Mouse (Mus musculus) layer of hippocampus, postnatal 14 days (tissue): Measurements from ENCODE around the gene Selenon. TPM values are rescaled to one million over a fixed set of nuclear protein-coding genes. Genes with fewer than 3 reads are reported as not detected.
A peak's percentile ranks its signal among the peaks of the same experiment; 100 is the strongest.
"Not testable (repeated sequence)": the region's sequence is repeated elsewhere in the genome, so short reads cannot be mapped to it uniquely, and the experiment has no call there.

Experiments
- DNase-seq, 2 experiments: peaks; one replicate each; pipeline ENCODE4 v3.0.0; 2021 to 2022; ENCODE audit warnings: low spot score in 2 of 2, mixed read lengths in 1 of 2
- total RNA-seq, 2 experiments: library from RNA; stranded (reverse); gene quantifications; 2 replicates each; pipeline ENCODE4 v1.2.3; 2021

Gene Selenon
- total RNA-seq, 2 experiments from 2014 or later = 16.6 to 18.0 TPM

DNA sequence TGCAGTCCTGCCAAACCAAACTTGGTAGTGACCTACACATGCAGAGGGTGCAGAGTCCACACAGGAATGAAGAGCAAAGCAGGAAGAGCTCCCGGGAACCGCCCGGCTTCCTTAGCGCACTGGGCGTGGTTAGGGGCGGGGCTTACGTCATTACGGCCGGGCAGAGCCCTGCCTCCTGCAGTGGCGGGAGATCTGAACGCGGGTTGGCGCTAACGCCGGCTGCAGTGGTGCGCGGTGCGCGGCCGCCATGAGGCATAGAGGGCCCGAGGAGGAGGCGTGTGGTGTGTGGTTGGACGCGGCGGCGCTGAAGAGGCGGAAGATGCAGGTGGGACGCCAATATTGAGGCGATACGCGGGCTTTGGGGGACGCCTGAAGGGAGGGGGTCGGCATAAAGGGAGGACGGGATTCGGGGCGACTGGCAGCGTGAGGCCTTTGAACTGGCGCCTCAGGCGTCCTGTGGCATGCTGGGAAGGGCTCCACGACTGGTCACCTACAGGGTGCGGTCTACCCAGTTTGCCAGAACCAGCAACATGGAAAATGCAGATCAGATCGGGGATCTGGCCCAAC is 41.0 kb downstream of the Selenon start, which contains the start of gene Aunip:
Gene Aunip (plus strand): TSS at position 155 of the 567 bp plus-strand sequence.
- DNase-seq = peak; percentile 71 to 85

DNA sequence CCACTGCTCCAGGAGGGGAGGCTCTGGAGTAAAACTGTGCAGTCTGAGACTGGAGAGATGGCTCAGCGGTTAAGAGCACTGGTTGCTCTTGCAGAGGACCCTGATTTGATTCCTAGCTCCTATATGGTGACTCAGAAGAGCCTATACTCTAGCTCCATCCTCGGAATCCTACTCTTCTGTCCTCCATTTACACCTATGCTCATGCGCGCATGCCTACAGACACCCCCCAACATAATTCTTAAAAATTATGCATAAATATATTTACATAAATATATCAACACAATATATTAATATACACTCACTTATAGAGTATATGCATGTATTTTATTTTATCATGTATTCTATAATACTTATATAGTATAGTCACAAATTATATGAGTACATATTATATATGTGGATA is 41.6 kb downstream of the Selenon start:
- DNase-seq = no peak

DNA sequence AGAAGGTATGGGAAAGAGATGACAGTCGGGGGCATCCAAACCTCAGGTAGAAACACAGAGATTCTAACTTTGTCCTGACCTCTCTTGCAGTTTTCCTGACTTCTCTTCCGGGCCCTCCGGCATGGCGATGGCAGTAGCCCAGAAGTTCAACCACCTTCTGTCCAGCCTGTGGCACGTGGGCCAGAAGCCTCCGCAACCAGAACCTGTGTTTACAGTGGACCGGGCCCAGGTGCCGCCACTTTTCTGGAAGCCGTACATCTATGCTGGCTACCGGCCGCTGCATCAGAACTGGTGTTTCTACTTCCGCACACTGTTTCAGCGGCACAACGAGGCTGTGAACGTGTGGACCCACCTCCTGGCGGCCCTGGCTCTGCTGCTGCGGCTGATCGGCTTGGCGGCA is 45.3 kb downstream of the Selenon start:
- DNase-seq = no peak

DNA sequence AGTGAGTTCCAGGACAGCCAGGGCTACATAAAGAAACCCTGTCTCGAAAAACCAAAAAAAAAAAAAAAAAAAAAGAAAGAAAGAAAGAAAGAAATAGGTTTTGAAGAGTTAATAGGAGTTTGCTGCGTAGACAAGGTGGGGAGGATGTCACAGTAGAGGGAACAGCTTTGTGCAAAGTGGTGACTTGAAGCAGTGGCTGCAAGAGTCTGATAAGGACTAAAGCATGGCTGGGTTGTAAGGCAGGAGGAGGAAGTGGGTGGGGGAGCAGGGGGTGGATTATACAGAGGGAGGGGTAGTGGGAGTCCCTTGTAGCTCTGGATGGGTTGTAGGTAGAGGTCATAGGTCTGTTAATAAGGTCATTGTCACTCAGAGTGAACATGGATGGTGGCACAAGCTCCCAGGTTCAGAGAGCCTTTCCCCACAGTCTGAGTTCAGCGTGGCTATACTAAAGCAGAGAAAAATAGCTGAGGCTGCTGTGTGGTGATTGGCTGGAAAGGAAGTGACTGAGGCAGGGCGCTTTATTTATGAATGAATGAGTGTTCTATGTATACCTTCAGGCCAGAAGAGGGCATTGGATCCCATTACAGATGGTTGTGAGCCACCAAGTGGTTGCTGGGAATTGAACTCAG is 45.9 kb downstream of the Selenon start:
- DNase-seq = no peak

DNA sequence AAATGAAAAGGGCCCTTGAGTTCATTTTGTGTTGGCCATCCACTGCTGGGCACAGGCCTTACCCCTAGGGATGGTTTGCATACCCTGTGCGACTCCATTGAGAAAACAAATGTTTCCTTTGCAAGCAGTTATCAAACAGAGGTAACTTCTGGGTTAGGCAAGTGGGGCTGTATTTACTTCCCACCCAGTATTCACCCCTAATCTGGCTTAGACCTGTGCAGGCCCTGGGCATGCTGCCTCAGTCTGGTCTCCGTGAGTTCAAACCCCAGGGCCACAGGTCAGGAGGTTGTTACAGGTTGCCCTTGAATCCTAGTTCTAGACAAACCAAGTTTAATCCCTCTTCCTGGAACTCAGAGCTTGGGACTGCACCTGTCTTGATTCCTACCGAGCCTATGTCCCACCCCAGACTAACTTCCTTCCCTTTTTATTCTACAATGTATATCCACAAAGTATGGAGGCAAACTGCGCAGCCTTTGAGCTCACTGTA is 46.6 kb downstream of the Selenon start:
- no peak for DNase-seq

DNA sequence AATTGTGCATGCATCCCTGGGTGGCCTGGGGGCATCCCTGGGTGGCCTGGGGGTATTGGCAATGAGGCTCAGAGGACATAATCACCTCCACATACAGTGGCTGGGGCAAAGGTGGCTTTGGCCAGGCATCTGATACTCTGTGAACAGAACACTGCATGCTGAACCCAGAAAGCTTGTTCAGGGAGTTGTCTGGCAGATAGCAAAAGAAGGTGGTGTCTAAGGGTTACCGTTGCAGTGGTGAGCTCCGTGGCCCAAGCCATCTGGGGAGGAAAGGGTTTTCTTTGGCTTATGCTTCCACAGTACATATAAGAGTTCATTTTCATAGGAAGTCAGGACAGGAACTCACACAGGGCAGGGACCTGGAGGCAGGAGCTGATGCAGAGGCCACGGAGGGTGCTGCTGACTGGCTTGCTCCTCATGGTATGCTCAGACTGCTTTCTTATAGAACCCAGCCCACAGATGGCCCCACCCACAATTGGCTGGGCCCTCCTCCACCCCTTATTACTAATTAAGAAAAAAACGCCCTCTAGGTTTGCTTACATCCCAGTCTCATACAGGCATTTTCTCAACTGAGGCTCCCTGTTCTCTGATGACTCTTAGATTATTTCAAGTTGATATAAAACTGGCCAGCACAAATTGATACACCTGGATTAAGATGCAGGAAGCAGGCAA is 48.1 kb downstream of the Selenon start:
- DNase-seq = no peak

DNA sequence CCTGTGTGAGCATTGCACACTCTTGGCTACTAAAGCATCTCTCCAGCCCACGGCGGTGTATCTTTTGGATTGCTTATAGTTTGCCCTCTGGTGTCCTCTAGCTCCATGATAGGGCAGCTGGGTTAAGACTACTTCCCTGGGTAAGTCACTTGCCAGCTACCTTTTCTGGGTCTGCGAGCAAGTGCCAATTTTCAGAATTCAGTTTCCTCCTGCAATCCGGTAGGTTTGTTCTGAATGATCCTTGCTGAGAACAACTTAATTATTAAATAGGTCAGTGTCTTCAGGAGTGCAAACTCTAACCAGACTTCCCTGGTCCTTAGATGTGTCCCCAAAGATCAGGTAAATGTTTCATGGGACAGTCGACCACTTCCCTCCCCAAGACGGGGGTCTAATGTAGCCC is 50.9 kb downstream of the Selenon start:
- no peak for DNase-seq

DNA sequence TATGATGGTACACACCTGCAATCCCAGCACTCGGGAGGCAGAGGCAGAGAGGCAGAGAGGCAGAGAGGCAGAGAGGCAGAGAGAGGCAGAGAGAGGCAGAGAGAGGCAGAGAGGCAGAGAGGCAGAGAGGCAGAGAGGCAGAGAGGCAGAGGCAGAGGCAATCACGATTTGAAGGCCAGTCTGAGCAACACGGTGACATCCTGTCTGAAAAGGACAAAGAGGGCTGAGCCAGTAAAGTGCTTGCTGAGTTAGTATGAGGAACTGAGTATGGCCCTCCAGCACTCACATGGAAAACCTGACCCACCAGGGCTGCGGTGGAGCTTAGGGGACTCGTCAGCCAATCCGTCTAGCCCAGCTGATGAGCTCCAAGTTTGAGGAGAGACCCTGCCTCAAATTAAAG is 53.0 kb downstream of the Selenon start:
- DNase-seq = not testable (repeated sequence)

DNA sequence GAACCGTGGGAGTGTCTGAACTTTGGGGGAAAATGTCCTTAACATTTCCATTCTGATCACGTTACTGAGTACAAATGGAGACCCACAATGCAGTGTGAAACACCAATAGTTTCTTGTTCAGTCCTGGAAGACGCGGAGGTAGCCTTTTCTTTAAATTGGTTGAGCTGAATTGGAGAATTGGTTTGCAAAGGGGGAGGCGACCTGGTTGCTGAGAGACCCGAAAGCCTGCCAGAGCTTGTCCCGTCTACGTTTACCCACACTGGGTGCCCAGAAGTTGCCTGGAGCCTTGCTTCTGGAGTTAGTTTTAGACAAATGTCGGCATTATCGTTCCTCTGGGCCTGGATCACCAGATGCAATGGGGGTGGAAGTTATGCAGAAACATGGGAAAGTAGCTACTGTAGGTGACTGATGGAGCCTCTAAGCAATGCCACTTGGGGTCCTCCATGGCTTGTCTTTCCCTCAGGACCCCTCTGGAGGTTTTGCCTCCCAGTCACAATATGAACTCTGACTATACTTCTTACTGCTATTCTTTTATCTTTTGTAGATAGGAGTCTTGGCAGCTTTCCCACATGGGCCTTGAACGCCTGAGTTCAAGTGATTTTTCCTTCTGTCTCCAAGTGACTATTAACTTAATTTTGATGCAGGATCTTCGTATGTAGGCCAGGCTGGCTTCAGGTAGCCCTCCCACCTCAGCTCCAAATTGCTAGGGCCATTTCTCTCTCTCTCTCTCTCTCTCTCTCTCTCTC is 53.8 kb downstream of the Selenon start:
- peak in 1 of 2 experiments; percentile 67 for DNase-seq

DNA sequence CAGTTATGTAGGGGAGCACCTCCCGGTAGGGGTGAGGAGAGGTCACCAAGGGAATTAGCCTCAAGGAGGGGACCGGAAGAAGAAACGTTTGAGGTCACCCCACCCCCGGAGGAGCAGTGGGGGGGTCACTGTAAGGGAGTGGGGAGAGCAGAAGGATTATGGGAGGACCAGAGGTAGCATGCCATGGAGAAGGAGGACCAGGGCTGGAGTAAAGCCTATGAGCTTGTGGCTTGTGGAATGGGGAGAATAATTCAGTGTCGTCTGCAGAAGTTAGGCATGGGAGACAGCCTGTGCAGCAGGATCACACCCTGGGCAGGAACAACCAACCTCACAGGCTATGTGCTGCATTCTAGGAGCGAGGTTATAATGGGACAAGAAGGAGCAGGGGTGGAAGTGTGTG is 54.7 kb downstream of the Selenon start:
- DNase-seq = no peak

DNA sequence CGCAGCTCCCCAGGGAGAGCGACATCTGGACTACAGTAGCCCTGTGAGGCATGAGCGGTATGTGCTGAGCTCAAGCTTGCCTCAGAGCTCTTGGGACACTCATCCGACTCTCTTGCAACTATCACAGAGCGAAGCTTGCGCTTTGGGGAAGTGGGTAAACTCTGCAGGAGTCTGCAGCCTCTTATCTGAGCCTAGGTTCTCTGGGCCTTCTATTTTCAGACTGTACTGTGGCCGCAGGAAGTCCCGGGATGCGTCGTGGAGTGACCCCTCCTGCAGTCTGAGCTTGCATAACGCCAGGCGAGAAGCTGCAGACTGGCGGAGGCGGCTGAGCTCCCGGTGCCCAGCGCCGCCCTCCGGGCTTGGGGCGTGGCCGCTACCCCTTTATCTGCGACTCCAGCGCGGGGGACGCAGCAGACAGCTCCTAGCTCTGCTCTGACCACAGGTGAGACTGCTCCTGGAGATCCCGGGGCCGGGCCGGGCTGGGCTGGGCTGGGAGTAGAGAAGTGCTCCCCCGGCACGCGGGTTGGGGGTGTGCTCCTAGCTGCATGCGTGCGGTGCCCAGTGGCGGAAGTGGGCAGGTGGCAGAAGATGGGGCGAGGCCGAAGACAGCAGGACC is 55.3 kb downstream of the Selenon start, which contains the start of gene Paqr7:
Gene Paqr7 (plus strand): TSS at position 103 of the 616 bp plus-strand sequence.
- peak; percentile 64 to 72 for DNase-seq

DNA sequence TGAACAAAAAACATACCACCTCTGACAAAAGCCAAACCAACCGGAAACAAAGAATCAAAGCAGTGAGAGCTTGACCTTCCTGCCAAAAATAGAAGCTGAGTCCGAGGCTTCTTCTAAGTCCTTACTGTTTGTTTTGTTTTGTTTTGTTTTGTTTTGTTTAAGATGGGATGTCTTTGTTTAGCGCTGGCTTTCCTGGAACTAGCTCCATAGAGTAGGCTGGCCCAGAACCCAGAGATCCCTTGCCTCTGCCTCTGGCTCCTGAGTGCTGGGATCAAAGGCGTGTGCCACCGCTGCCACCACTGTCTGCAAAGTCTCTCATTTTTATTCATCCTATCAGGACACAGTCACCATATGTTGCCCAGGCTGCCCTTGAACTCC is 56.4 kb downstream of the Selenon start:
- DNase-seq = no peak

DNA sequence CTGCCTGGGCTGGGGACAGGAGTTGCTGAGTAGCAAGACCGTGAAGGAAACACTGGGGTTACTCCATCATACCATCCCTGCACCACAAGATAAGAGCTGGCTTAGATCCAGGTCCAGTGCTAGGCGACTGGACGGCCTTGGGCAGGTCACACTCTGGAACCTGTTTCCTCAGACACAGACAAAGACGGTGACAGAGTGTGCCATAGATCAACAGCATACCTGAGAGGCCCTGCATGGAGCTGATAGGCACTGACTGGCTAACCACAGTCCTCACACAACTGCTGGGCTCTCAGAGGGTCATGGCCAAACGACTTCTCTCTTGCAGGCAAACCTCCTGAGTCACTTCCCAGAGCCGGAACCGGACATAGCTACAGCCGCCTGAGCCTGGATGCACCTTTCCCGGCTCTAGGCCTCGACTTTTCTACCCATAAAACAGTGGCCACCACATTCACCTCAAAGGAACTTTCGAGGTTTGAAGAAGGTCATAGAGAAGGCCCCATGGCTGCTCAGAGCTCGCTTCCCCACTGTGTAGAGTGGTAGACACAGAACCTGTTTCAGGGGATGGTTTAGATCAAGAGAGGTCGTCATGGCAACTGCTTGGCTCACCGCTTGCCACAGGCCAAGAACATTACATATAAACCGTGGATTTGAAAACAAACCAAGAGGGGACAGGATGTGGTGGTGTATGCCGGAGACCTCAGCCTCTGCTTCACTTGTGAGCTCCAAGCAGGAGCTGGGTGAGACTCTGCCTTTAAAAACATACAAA is 57.0 kb downstream of the Selenon start:
- DNase-seq = no peak

DNA sequence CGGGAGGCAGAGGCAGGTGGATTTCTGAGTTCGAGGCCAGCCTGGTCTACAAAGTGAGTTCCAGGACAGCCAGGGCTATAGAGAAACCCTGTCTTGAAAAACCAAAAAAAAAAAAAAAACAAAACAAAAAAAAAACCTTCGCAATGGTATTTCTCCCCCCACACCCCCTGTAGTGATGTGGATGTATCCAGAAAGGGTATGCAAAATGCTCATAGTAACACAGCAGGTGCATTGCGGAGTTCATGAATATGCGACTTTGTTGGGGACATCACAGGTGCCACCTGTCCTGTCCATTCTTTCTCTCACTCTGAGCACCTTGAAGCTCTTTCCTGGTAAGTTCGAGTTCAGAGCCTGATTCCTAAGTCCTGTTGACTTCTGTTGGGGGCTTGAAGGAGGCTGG is 57.8 kb downstream of the Selenon start:
- not testable (repeated sequence) for DNase-seq

DNA sequence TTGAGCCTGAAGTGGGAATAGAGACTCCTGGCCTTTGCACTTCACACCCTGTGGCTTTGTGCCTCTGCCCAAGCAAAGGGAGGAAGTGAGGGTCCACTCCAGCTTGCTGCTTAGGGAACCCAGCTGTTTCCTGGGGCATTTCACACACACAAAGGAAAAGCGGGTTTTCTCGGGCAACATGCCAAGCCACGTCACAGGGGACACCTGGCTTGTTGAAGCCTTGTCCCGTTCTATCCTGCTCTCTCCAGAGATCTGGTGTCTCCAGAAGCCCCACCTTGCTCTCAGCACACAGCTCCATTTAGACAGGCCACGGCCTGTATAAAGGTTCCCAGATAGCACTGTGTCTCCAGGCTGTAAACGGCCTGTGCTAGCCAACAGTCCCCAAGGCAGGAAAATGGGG is 60.2 kb downstream of the Selenon start:
- DNase-seq = no peak

DNA sequence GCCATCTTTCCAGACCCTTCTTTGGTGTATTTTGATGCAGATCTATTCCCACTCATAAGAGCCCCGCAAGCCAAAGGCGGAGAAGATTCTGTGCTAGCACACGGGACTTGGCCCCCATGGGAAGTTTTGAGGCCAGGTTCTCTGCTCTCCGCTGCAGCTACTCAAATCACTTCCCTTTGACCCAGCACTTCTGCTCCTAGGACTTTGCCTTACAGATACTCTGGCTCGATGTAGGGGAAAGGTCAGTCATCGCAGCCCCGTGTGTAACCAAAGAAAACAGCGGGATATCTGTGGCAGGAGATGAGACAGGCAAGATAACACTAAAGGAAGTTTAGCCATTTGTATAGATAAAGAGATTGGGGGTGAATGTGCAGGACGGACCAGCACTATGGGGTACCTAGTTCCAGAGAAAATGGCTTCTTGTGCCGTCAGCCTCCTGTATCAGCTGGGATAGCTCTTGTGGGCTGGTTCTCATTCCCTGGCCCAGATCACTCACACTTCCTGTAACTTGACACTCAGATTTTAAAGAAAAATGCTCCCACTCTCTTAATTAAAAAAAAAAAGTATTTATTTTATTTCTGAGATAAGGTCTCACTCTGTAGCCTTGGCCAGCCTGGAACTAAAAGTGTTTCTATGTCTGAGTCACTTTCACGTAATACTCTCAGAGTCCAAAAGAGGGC is 61.8 kb downstream of the Selenon start:
- no peak for DNase-seq

DNA sequence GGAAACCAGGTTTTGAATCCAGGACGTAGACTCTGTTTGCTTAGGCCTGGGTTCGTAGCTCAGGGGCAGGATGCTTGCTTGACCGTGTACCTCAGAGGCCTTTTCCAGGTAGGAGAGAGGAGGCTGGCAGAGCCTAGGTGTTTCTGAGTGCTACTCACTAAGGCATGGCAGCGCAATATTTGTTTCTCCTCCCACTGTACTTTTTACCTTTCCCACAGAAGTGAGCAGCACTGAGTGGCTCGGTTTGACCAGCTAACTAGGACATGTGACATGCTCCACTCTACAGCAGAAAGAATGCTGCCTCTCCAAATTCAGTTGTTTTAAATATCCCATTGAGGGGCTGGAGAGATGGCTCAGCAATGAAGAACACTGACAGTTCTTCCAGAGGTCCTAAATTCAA is 63.8 kb downstream of the Selenon start:
- no peak for DNase-seq
